Mouse (Mus musculus) B cell, adult (primary cell): ENCODE data around the gene Tmem140. TPM values are rescaled to one million over a fixed set of nuclear protein-coding genes. Genes with fewer than 3 reads are reported as not detected.

Experiments used
- total RNA-seq: library from RNA; stranded (reverse); gene quantifications from 4 replicates; pipeline ENCODE4 v1.2.4, GENCODE M21; 2023; ENCODE audit not compliant: inconsistent age

Tmem140 gene
- 7.4 to 9.0 TPM (median 8.6 TPM) in 4 replicates for total RNA-seq

DNA sequence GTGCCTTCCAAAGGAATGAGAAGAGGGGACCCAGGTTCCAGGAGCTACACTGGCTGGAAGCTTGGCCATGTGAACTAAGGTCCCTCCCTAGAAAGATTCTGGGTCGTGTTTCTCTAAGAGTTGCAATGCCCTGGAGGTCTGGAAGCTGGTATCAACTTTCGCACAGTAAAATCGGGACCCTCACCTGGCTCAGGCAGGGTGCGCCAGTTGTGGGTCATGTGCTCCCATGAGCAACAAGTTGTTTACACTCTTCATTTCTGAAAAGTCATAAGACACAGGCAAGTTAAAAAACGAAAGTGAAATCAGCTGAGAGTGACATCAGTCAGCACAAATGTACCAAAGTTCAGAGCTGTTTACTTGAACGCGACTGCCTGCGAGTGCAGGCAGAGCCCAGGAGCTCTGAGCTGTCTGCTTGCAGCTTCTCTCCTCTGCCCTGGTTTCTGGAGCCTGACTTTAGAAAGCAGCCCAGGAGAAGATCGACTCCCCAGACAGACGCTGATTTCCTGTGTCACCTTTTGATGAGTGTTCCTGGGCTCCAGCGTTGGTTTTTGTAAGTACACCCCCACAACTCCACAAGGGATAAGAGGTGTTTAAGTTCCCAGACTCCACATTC is at the start of gene Tmem140:
Gene Tmem140, plus strand, starts transcription at position 356 of the 613 bp plus-strand sequence.

DNA sequence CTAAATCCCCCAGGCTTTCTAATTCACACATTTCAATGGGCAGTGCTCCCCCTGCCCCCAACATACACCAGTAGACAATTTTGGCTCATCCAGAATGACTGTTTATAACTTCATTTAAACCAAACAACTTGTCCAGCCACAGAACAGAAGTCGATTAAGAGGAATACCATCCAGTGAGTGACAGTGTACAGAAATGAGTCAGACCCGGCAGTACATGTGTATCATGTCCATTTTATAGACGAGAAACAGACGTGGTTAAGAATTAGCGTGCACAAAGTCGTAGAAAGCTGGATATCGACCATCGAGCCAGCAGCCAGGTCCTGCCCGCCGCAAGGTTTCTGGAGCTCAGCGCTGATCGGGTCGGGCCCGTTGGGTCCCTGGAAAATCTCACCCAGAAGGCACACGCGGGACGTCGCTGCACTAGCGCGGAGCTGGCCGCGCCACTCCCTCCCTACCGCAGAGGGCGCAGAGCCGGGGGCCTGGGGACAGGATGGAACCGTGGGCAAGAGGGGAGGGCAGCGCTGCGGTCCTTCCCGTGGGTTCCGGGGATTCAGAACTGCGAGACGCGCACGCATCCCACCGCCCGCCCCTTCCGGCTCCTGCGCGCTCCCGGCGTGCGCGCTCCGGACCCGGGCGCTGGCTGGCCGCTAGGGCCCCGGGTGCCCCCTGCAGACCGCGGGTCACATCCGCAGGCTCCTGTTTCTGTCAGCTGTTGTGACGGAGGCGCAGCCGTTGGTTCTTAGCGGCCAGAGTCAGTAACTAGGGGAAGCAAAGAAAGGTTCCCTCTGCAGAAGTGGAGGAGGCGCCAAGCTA is 14.8 kb downstream of the Tmem140 start, which contains the start of gene Cyren:
Gene Cyren, minus strand, starts transcription at position 552 of the 813 bp plus-strand sequence.

DNA sequence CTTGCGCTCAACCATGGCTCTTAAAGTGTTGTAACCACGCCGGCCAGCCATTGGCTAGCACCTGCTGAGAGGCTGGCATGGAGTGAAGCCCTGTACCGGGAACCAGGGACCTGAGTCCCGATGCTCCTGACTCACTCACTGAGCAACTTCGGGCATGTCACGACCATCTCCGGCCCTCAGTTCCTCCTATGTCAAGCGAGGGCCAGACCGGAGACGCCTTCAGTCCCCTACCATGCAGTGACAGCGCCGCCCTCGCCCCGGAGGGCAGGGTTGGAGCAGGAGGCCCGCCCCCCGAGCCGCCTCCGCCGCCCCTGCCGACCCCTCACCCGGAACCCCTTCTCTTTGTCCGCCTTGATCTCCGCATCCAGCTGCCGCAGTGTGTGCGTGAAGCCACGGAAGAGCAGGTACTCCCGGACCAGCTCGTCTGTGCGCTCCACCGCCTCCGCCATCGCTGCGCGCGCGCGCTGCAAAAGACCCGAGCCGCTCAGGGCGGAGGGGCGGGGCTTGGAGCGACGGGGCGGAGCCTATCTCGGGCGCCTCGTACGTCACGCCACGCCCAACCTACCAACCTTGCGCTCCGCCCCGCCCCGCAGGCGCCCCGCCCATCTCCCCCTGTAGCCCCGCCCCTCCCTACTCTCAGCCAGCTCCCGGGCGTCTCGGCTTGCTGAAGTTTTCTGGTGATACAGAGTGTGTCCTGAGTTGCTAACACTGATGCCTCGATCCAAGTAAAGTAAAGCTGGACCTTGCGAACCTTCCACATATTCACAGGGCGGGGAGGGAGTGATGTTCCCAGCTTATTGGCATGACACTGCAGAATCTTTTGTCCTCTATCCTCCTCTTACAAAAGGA is 47.6 kb downstream of the Tmem140 start, which contains the start of gene Wdr91:
Gene Wdr91, minus strand, starts transcription at position 506 of the 849 bp plus-strand sequence.

DNA sequence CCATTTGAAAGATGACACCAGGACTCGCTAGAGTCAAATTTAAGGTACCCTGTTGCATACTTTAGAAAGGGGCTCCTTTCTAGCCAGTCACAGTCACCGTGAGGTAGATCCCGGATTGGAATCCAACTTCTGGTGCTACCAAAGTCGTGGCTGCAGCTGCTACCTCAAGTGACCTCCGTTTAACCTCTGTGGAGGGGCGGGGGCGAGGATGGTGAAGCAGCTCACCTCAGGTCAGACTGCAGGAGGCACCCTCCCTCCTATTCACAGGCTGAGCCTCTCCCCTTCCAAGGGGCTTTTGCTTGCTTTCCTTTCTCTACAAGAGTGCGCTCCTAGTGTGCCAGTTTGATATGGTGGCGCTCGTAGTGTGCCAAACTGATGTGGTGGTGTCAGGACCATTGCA is 57.0 kb downstream of the Tmem140 start, which contains the start of gene Stra8:
Gene Stra8, plus strand, starts transcription at position 208 of the 400 bp plus-strand sequence.

Other genes with a start within 250 kb of the Tmem140 start
- gene Agbl3, start 82.7 kb upstream of the Tmem140 start, total RNA-seq: 3.7 to 5.8 TPM (median 4.7 TPM) in 4 replicates
- gene Cyren, start 14.9 kb downstream of the Tmem140 start, total RNA-seq: 9.6 to 17.3 TPM (median 12.2 TPM) in 4 replicates
- 62.1 to 67.6 TPM (median 65.6 TPM) in 4 replicates for gene Wdr91, start 47.7 kb downstream of the Tmem140 start, total RNA-seq
- gene Stra8, start 57.0 kb downstream of the Tmem140 start, total RNA-seq: not detected in 4 replicates
- gene Slc23a4, start 125.3 kb downstream of the Tmem140 start, total RNA-seq: 0.24 to 0.71 TPM in 2 of 4 replicates, not detected in the others